Comparison of ENCODE assay signal across 24 mouse cellular contexts in genomic region chr13:114090786-114091185, GRCm38 (mm10).
"Had no signal": no experiment of that assay in that cellular context is flagged by ENCODE, and none has a peak within 500 bp of the region (broad histone marks: within the 10 kb centered on the region; RNA-seq: fewer than 3 reads in every experiment).

No protein-coding gene starts in this region.

- H3K9ac ChIP-seq: heart, embryonic 13.5 days; heart, embryonic 15.5 days; hindbrain, embryonic 13.5 days; hindbrain, embryonic 15.5 days; kidney, embryonic 15.5 days; limb, embryonic 15.5 days; liver, embryonic 13.5 days had no signal

- H3K4me2 ChIP-seq: heart, embryonic 11.5 days; heart, embryonic 13.5 days; heart, embryonic 15.5 days; hindbrain, embryonic 13.5 days; hindbrain, embryonic 15.5 days; kidney, embryonic 15.5 days; limb, embryonic 15.5 days; liver, embryonic 13.5 days had no signal

- ATAC-seq: hindbrain, postnatal 0 days; intestine, embryonic 16.5 days had no signal

- DNase-seq: gastrocnemius, postnatal 14 days; gastrocnemius, postnatal 36 days; heart, adult 2 months; heart, postnatal 14 days; heart, postnatal 36 days; kidney, adult 11 months; kidney, adult 2 months; kidney, adult 9 months; kidney, postnatal 14 days; kidney, postnatal 36 days; layer of hippocampus, adult 9-11 months; layer of hippocampus, postnatal 36 days; liver, embryonic 13.5 days had no signal

- H3K9me3 ChIP-seq: heart, embryonic 13.5 days; heart, embryonic 15.5 days; hindbrain, embryonic 13.5 days; hindbrain, embryonic 15.5 days; kidney, embryonic 15.5 days; limb, embryonic 15.5 days; liver, embryonic 13.5 days had no signal

- H3K36me3 ChIP-seq: heart, embryonic 13.5 days; heart, embryonic 15.5 days; hindbrain, embryonic 13.5 days; hindbrain, embryonic 15.5 days; limb, embryonic 15.5 days; liver, embryonic 13.5 days had no signal

- H3K27ac ChIP-seq: heart, adult 2 months; heart, embryonic 13.5 days; heart, embryonic 15.5 days; hindbrain, embryonic 13.5 days; hindbrain, embryonic 15.5 days; hindbrain, postnatal 0 days; kidney, embryonic 15.5 days; kidney, postnatal 0 days; left cerebral cortex, adult 2 months; limb, embryonic 15.5 days; liver, embryonic 13.5 days had no signal

- H3K27me3 ChIP-seq: heart, embryonic 13.5 days; heart, embryonic 15.5 days; hindbrain, embryonic 13.5 days; hindbrain, embryonic 15.5 days; kidney, embryonic 15.5 days; limb, embryonic 15.5 days; liver, embryonic 13.5 days had no signal

- H3K4me1 ChIP-seq: hindbrain, embryonic 13.5 days; hindbrain, embryonic 15.5 days; liver, embryonic 13.5 days had no signal

- H3K4me3 ChIP-seq: heart, adult 2 months; heart, embryonic 13.5 days; heart, embryonic 15.5 days; hindbrain, embryonic 13.5 days; hindbrain, embryonic 15.5 days; kidney, embryonic 15.5 days; left cerebral cortex, adult 2 months; limb, embryonic 15.5 days; liver, embryonic 13.5 days had no signal
